Mouse (Mus musculus) right cerebral cortex, adult 18-20 months (tissue): ENCODE results near the gene Fyttd1.
A peak's percentile ranks its signal among the peaks of the same experiment; 100 is the strongest.
"Not testable (repeated sequence)": the region's sequence is repeated elsewhere in the genome, so short reads cannot be mapped to it uniquely, and the experiment has no call there.

Experiments used
- DNase-seq: peaks from one replicate; pipeline ENCODE4 v3.0.0; 2022; ENCODE audit warnings: mixed read lengths

Fyttd1 gene

DNA sequence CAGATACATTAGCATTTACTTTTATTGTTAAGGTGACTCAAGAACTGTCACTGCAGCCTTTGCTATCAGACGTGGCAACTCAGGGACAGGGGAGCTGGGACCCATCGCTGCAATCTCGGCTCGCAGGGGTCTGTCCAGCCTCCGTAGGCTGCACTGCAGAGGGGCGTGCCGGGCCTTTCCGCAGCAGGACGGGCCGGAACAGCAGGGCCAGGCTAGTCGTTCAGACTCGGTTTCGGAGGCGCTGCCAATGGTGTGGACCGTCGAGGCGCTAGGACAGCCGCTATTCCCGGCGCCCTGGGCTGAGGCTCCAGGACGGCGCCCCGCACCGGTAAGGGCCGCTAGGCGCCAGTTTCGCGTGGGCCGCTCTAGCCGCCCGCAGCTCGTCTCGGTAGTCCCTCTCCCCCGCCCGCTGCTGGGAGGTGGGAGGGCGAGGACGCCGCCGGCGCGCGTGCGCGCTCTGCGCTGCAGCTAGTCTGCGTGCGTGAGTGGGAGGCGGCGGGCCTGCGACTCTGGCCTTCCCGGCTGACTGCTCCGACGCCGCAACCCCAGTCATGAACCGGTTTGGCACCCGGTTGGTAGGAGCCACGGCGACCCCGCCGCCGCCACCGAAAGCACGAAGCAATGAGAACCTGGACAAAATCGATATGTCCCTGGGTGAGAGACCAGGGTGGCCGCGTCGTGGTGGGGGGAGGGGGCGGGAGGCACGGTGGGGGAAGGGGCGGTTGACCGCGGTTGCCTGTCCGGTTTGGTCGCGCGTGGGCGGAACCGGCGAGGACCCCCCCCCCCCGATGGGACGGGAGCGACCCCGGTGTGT, at the start of gene Fyttd1, which contains the start of gene Rubcn:
Fyttd1 (plus strand) TSS at position 158 of the 814 bp plus-strand sequence.
Rubcn (minus strand) TSS at position 424 of the 814 bp plus-strand sequence.
- peak; percentile 97 for DNase-seq

DNA sequence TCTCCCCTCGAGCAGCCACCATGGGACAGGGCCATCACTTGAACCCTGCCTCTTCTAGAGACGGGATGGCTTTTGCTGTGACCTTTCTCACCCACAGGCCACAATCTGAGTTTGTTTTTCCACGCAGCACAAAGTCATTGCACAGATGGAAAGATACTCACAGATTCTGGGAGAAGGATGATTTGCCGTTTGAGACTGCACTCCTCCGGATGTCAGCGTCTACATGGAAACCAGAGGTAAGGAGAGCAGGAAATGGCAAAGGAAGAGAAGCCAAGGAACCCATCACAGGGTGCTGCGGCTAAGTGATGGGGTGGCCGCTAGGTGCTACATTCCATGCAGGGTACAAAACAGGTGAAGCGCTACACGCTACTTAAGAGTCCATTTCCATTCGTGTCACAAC, 48.2 kb upstream of the Fyttd1 start:
- DNase-seq = no peak

DNA sequence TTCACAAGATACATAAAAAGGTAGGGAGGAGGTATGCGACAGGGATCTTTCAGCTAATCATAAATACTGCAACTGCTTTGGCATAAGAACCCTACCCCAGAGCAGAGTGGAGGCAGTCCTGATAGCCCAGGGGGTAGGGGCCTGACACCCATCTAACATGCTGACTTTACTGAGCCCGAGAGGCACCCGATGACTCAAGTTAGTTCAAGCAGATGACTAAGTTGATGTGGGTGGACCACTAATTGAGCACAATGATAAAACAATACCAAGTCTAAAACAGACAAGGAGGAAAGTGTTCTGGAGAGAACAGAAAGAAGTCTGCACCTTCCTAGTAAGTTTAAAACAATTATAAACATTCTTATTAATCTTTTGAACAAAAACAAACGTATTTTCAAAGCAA, 45.8 kb upstream of the Fyttd1 start:
- DNase-seq = no peak

DNA sequence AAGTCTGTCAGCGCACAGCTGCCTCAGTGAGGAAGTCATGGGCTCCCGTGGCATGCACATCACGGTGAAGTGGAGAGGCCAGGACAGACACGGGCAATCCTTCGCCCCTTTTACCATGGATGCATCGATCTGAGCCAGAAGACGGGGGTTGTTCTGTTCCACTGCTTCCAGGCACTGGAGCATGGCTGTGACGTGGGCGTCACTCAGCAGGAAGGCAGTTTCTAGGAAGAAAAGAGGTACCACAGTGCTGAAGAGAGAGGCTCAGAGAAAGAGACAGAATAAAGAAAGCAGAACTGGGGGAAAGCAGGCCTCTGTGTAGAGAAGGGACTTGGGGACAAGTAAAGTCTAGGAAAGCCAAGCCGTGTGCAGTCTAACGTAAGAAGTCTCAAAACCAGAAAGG, 30.2 kb upstream of the Fyttd1 start:
- DNase-seq = peak; percentile 66

GRCm38 (mm10) chr16:32849042-32849830, 28.1 kb upstream of the Fyttd1 start:
- DNase-seq = no peak

GRCm38 (mm10) chr16:32853492-32854049, 23.7 kb upstream of the Fyttd1 start:
- no peak for DNase-seq

GRCm38 (mm10) chr16:32854050-32854571, 23.2 kb upstream of the Fyttd1 start:
- DNase-seq = peak; percentile 19

DNA sequence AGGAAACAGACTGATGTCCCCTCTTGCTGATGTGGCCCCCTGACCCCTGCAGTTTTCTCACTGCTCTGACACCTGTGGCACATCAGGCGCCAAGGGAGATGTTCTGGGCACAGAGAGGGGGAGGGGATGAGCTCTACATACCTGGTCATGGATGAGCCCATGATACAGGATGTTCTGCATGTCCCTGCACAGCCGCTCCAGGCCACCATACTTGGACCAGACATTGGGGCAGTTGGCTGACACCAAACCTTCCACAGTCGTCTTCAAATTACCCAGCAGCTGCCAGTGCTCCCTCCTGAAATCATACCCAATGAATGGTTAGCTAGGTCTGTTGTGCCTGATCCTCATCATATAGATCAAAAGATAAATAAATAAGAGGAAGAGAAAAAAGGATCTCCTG, 20.5 kb upstream of the Fyttd1 start:
- no peak for DNase-seq

GRCm38 (mm10) chr16:32858356-32858755, 18.9 kb upstream of the Fyttd1 start:
- DNase-seq = no peak

GRCm38 (mm10) chr16:32858771-32859636, 18.3 kb upstream of the Fyttd1 start:
- DNase-seq = peak; percentile 12

GRCm38 (mm10) chr16:32861813-32862385, 15.4 kb upstream of the Fyttd1 start:
- no peak for DNase-seq

DNA sequence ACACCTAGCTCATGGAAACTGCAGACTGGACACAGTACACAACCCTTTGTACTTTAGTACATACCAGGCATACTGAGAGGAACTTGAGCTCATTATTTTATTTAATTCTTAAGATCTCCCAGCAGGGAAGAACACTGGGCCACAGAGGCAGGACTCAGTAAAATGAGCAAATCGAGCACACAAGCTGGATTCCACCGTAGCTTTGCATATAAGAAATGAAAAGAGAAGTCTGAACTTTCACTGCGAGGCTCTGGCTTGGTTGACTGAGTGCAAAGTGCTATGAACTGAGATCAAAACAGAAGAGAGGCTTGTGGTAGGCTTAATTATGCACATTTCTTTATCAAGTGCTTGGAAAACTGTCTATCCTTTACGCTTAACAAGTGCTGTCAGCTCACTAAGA, 11.9 kb upstream of the Fyttd1 start:
- DNase-seq = no peak

DNA sequence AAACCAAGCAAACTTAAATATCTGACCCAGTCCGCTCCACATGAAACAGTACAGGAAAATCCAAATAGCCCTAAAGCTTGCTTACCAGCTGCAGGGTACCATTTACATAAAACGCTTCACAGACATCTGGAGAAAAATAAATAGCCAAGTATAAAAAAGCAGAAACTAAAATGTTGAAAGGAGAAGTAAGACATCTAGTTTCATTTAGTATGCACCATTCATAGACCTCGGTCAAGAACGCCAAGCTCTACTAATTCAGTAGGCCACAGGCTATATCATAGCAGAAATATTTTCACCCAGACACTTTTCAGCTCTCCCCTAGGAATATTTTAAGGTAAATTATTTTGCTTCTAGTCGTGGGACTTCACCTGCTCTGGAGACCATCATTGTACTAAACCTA, 10.6 kb upstream of the Fyttd1 start:
- DNase-seq = no peak

DNA sequence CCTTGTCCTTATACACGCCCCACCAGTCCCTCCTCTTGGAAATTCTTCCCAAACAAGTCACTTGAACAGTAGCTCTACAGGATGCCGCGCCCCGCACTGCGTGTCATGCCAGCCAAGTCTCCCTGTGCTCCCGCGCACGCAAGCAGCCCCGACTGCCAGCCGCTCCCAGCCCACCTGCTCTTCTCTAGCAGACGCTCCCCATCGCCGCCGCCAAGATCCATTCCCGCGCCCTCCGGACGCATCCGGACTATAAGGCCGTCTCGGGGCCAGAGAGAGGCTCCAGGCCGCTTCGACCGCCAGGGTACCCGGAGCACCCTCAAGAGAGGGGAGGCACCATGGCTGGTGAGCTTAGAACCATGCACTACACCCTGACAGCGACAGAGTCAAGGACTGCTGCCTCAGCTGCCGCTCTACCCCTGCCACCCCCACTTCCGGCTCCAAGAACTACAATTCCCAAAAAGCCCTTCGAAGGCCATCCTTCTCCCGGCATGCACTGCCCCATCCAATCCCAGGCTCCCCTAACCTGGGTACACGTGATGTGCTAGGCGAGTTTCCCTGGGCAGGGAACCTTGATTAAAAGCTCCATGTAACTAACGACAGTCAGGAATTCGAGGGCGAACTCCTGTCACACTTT, 9.3 kb upstream of the Fyttd1 start:
- DNase-seq = peak; percentile 96

- DNase-seq = no peak
Measured at GRCm38 (mm10) chr16:32870231-32870630, 7.1 kb upstream of the Fyttd1 start.

DNA sequence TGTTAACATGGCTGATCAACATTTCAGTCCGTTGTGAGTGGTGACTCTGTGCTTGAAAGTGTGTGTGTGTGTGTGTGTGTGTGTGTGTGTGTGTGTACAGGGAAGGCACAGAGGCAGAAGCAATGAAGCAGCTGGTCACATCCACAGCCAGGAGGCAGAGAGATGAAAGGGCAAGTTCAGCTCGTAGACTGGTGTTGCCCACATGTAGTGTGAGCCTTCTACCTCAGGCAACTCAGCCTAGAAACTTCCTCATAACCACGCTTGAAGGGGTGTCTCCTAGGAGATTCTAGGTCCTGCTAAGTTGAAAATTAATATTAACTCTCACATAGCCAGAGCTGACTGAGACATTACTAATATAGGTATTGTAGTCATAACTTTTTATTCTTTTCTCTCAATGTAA, 3.9 kb upstream of the Fyttd1 start:
- DNase-seq = no peak

DNA sequence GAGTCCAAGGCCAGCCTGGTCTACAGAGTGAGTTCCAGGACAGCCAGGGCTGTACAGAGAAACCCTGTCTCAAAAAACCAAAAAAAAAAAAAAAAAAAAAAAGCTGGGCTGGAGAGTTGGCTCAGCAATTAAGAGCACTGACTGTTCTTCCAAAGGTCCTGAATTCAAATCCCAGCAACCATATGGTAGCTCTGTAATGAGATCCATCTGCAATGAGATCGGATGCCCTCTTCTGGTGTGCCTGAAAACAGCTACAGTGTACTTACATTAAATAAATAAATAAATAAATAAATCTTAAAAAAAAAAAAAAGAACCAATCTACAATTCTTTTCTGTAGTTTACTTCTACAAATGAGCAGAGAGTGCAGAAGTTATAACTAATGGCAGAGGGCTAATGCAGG, 2.0 kb upstream of the Fyttd1 start:
- DNase-seq = not testable (repeated sequence)

GRCm38 (mm10) chr16:32875847-32876246, 1.5 kb upstream of the Fyttd1 start:
- DNase-seq = no peak

DNA sequence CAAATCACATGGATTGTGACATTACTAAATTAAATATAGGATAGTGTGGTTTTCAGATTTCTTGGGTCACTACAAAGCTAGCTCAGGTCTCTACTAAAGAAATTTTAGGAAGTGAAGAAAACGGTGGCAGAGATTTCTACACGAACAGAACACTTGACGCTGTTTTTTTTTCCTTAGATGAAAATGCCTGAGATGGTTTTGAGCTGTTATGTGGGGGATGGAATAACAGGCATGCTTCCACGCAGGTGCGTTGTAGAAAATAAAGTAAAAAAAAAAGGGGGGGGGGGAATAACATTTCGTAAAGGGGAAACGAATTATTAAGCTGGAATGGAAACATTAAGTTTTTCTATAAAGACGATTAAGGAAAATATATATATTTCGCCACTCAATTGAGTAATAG, 469 bp upstream of the Fyttd1 start:
- no peak for DNase-seq

- no peak for DNase-seq
Measured at GRCm38 (mm10) chr16:32878157-32878598, 878 bp downstream of the Fyttd1 start.
